Mouse (Mus musculus) bone marrow macrophage, adult 2 months (primary cell): ENCODE results near the gene Ntng1.

Experiments
- CTCF ChIP-seq: IDR thresholded peaks from 2 replicates; pipeline ENCODE4 v1.5.1; 2012; ENCODE audit warnings: low read depth, mild to moderate bottlenecking, low read length, moderate library complexity
- POLR2A ChIP-seq: IDR thresholded peaks from 2 replicates; pipeline ENCODE4 v1.6.1; 2012; ENCODE audit warnings: mild to moderate bottlenecking, low read depth, low read length, borderline replicate concordance

GRCm38 (mm10) chr3:110133150-110133549 lies 10.7 kb downstream of the Ntng1 start:
- no peak for TF ChIP-seq CTCF
- TF ChIP-seq POLR2A: no peak
